Mouse (Mus musculus) granulocyte monocyte progenitor cell, adult 5-6 weeks (primary cell): ENCODE data around the gene Hephl1. TPM values are rescaled to one million over a fixed set of nuclear protein-coding genes. Genes with fewer than 3 reads are reported as not detected.

Source experiments
- ATAC-seq: replicated peaks from 2 replicates; pipeline ENCODE4 v1.8.0; 2016; ENCODE audit warnings: mild to moderate bottlenecking, moderate TSS enrichment, inconsistent platforms; ENCODE audit not compliant: poor library complexity, severe bottlenecking
- total RNA-seq, 2 experiments: library from RNA; stranded (forward) in 1 of 2; stranded (reverse) in 1 of 2; fragments of 200-712, 200-1000 nt in 1 of 2; fragments of >200 nt in 1 of 2; fragmentation: Nextera tagmentation in 1 of 2; gene quantifications; 2 replicates each; pipeline ENCODE4 v1.2.3; 2014 to 2017

Gene Hephl1
- total RNA-seq, 2 experiments from 2014 or later: not detected

DNA sequence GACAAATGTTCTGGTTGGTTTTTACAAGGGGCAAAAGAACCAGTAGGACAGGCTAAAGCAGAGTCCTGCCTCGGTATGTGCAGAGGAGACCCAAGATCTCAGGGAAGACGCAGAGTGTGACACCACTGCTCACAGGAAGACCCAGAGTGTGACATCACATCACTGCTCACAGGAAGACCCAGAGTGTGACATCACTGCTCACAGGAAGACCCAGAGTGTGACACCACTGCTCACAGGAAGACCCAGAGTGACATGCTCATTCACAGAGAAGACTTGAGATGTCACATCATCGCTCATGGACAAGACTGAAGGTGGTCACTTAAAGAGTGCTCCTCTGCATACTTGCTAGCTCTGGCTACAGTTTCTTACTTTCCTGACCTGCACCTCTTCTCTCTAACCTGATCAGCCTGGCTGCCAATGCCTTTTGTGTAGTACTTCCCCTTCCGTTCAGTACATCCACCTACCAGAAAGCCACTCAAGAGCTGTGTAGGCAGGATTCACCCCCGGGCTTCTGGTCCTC lies 91.3 kb downstream of the Hephl1 start:
- ATAC-seq: no peak

DNA sequence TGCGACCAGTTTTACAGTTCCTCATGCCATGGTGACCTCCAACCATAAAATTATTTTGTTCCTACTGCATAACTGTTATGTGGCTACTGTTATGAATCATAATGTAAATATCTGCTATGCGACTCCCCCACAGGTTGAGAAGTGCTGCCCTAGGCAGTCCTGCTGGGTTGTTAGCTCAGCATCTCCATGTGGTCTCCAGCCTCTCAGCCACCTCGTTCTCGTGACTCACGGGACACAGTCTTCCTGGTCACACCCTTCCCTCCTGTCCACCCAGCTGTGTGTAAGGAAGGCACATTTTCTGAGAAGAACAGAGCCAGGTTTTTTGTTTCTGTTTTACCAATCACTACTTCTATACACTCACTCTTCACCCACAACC lies 93.2 kb downstream of the Hephl1 start:
- ATAC-seq: 0 out of 2 replicates have a peak, but pooled peaks have one; percentile 4

DNA sequence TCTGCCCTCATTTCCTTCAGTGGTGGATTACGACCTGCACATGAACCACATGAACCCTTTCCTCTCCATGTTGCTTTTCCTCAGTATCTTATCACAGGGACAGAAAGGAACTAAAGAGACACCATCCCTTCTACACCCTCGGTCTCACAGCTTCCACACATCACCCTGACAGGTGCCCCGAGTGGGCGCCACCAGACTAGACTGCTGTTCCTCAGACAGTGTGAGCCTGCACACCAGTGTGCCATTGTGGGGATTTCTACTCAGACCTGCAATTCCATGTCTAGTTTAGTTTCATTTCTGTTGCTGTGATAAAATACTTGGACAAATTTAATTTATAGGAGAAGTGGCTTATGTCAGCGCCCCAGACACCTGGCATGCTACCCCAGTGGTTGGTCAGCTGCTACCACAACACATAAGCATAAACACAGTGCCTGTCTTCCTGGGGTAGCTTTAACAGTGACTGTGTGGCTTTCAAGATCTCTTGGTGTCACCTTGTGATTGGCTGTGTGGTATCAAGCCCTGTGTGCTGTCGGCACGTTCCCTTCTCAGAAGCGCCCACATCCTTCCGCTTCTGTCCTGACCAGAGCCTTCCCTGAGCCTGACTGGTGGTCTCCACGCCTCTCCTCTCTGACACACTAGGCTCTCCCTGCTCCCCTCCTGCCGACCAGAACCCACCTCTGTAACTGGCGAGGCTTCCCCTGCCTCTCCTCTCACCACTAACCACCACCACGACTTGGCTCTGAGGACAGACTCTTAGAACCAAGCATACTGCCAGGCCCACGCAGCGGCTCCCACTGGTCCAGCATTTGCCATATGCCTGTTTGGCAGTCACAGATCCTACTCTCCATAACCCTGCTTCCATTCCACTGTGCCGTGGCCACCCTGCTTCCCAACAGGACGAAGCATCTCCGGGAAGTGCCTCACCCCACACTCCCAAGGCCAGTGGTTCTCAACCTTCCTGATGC lies 93.8 kb downstream of the Hephl1 start:
- peak; percentile 85 for ATAC-seq

DNA sequence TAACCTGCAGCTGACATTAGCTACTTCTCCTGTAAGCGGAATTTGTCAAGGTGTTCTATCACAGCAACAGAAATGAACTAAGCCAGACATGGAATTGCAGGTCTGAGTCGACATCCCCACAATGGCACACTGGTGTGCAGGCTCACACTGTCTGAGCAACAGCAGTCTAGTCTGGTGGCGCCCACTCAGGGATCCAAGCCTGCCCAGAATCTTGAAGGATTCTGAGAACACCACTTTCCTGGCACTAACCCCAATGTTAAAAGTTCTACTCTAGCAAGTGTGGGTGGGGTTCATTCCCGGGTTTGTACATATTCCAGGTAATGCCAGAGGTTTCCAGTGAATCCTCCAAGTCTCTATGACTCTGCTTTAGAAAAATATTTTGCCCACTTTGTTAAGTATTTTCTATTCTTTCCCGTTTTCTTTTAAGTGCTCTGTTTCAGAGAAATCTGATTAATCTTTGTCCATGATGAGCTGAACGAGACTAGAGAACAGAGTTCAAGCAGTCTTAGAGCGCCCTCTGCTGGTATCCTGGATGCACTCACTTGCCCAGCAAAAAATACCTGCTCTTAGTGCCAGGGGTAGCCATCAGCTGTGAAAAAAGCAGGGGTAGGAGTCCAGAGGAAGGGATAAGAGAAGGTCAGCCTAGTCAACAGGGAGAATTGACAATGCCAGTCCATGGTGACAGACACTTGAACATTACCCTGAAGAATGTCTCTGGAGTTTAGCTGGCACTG lies 96.5 kb downstream of the Hephl1 start:
- peak; percentile 28; the same call in 1 of the 2 replicates for ATAC-seq

DNA sequence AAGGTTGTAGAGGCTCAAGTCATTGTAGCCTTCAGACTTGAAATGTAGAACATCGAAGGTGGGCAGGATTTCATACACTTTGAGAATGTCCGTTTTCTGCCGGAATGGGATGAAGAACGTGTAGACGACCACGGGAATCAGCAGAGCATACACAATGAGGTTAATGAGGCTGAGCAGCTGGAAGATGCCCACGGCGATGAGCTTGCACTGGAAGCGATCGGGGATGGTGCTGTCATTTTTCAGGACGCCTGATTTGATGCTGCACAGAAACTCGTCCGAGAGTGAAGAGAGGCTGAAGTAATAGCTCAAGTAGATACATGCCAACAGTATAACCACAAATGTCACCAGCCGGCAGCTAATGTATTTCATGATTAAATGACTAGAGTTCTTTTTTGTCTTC lies 104.3 kb downstream of the Hephl1 start:
- ATAC-seq: no peak

DNA sequence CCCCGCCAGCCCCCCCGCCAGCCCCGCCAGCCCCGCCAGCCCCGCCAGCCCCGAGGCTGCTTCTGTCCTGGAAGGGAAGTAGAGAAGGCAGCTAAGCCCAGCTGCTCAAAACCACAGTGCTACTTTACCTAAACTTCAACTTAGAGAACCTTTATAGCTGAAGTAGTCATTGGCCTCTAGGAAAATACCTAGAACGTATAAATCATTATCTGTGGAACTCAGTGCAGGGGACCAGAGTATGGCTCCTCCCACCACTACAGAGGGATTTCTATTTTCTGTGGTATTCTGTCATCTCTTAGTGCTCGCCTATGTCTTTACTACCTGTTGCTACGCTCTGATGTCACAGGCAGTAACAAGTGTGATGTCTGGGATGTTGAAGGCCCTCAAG lies 107.6 kb downstream of the Hephl1 start:
- peak; percentile 22; the same call in 1 of the 2 replicates for ATAC-seq

DNA sequence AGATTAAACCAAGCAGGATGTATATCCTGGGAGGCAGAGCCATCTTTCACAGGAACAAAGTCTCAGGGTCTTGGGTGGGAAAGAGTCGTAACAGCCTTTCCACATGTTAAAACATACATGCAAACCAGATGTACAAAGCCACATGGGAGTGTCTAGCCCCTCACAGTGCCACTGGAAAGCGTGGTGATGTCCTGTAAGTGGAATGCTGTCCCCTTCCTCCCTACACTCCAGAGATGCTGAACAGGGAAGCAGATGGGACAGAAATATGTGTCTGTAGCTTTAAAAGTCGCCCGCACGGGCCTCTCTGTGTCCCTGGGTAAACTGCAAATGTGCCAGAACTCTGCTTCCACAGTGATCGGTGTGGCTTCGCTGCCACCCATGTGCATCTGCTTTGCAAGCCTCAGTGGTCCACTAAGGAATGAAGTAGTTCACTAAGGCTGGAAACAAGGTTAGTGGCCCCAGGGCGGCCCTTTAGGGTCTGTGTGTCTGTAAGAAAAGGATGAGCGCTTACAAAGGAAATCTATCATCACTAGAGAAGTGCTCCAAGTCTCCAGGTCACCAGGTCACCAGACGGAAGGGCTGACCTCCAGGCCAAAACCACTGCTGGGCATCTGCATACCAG lies 108.1 kb downstream of the Hephl1 start:
- no peak for ATAC-seq

DNA sequence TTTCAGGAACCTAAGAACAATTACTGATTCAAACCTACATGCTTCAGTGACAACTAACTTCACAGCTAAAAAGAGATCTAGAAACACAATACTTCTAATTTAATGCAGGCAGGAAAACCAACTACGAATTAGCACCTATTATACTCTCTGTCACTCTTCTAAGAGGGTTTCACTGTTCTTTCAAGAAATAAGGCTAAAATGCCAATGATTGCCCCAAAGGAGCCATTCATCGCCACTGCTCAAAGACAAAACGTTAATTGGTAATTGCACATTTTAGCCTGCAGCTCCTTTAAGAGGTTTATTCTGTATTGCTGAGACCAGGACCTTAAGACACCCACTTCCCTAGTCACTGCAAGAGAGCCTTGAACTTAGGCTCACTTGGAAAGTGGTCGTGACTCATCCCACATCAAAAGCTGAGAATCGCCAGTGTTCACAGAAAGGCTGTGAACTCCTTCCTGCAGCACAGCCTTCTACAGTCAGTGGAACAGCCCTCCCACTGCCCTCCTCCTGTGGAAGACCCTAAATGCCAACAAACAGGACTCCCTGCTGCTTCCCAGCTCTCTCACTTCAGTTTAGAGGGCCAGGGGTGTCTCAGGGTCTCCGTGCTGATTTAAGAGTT lies 108.8 kb downstream of the Hephl1 start:
- no peak for ATAC-seq

Other genes starting within 250 kb of the Hephl1 start
- not detected in 2 replicates for gene Izumo1r, start 208.2 kb downstream of the Hephl1 start, total RNA-seq (2014; fragmentation: Nextera tagmentation)
- gene Izumo1r, start 208.2 kb downstream of the Hephl1 start, total RNA-seq (2017): not detected in 2 replicates
- 21.4 and 32.6 TPM in 2 replicates for gene Panx1, start 66.6 kb downstream of the Hephl1 start, total RNA-seq (2014; fragmentation: Nextera tagmentation)
- gene Panx1, start 66.6 kb downstream of the Hephl1 start, total RNA-seq (2017): 11.3 and 23.3 TPM in 2 replicates
- gene Vstm5, start 126.9 kb upstream of the Hephl1 start, total RNA-seq (2014; fragmentation: Nextera tagmentation): not detected in 2 replicates
- gene Vstm5, start 126.9 kb upstream of the Hephl1 start, total RNA-seq (2017): not detected in 2 replicates
- 24.6 and 27.4 TPM in 2 replicates for gene Med17, start 167.8 kb upstream of the Hephl1 start, total RNA-seq (2014; fragmentation: Nextera tagmentation)
- 39.6 and 47.8 TPM in 2 replicates for gene Med17, start 167.8 kb upstream of the Hephl1 start, total RNA-seq (2017)
- 437 and 439 TPM in 2 replicates for gene Taf1d, start 194.1 kb upstream of the Hephl1 start, total RNA-seq (2014; fragmentation: Nextera tagmentation)
- gene Taf1d, start 194.1 kb upstream of the Hephl1 start, total RNA-seq (2017): 1,390 and 1,596 TPM in 2 replicates
- 16.6 and 21.7 TPM in 2 replicates for gene 4931406C07Rik, start 194.3 kb upstream of the Hephl1 start, total RNA-seq (2014; fragmentation: Nextera tagmentation)
- 8.1 and 9.4 TPM in 2 replicates for gene 4931406C07Rik, start 194.3 kb upstream of the Hephl1 start, total RNA-seq (2017)
- gene Cep295, start 245.7 kb upstream of the Hephl1 start, total RNA-seq (2014; fragmentation: Nextera tagmentation): 53.5 and 72.4 TPM in 2 replicates
- 64.2 and 66.3 TPM in 2 replicates for gene Cep295, start 245.7 kb upstream of the Hephl1 start, total RNA-seq (2017)